Mouse (Mus musculus): ENCODE measurements around the gene Rap2c. TPM values are rescaled to one million over a fixed set of nuclear protein-coding genes. Genes with fewer than 3 reads are reported as not detected.

Rap2c gene
- polyA plus RNA-seq (2014; fragmentation: Nextera tagmentation; extraction: Ambion mirVana): 17.5 and 19.4 TPM in 2 replicates

GRCm38 (mm10) chrX:51017851-51018785 lies at the start of gene Rap2c:
Gene Rap2c (minus strand): TSS chrX:51018018.
- H3K27ac ChIP-seq (ENCODE audit: low read depth, low read length): peak within 1 kb of the TSS; percentile 90
- H3K4me1 ChIP-seq (ENCODE audit: control insufficient read depth, insufficient read depth, low read length): no peaks in the 10 kb centered on the region
- H3K4me3 ChIP-seq (ENCODE audit: low read depth, low read length): peak within 1 kb of the TSS; percentile 52
- H3K9ac ChIP-seq (ENCODE audit: low read length): peak within 1 kb of the TSS; percentile 90
- no peaks in the 10 kb centered on the region for H3K27me3 ChIP-seq (replicated peaks; ENCODE audit: control insufficient read depth, insufficient read depth, low read length)
- ATAC-seq (peak; percentile 84), DNase-seq (ENCODE audit: low spot score) (peak; percentile 75)
- WGBS: 42% methylated on average over 32 of the region's 92 CpGs
- 0 out of 2 replicates have a peak, but pooled peaks cover 8% of the 10 kb centered on the region for H3K36me3 ChIP-seq (ENCODE audit: control insufficient read depth, insufficient read depth, low read length)
- peak within 1 kb of the TSS; percentile 54 for H3K4me2 ChIP-seq (ENCODE audit: low read length)
- no peaks in the 10 kb centered on the region for H3K9me3 ChIP-seq (replicated peaks; ENCODE audit: control insufficient read depth, low read length)

DNA sequence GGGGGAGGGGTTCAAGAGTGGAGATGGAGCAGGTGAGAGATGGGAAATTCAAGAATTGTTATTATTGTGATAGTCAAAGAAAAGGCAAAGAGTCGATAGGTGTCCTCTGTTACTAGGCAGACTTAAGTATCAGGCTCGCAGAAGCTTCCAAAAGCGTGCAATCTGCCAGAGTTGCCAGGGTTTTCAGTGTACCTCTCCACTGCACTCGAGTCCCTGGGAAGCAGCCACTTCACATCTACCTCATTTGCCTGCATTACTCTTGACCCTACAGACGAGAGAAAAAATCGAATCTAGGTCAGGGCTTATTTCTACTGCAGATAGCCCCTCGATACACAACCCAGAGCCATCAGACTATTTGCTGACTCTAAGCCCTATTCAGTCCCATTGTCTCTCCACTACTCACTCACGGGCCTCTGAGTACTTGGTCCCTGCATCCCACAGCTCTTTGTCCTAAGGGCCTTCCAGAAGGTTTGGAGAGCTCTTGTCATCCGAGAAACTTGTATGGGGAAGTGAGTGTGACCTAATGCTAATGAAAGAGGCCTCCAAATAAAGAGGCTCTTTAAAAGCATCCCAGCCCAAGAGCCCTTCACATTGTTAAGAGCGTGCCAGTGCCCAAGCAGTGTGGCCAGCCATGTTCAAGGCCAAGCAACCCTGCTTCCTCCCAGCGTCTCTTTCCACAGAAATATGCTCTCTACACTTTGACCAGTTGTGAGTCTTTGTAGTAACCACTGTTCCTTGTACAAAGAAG lies 48.9 kb upstream of the Rap2c start:
- Histone ChIP-seq H3K27ac (ENCODE audit: low read depth, low read length) (no peak overlapping the region), H3K4me2 (ENCODE audit: low read length) (no peak overlapping the region), H3K4me1 (ENCODE audit: control insufficient read depth, insufficient read depth, low read length) (no peaks in the 10 kb centered on the region), H3K36me3 (ENCODE audit: control insufficient read depth, insufficient read depth, low read length) (no peaks in the 10 kb centered on the region), H3K9ac (ENCODE audit: low read length) (no peak overlapping the region), H3K27me3 (replicated peaks; ENCODE audit: control insufficient read depth, insufficient read depth, low read length) (no peaks in the 10 kb centered on the region), H3K4me3 (ENCODE audit: low read depth, low read length) (no peak overlapping the region), H3K9me3 (replicated peaks; ENCODE audit: control insufficient read depth, low read length) (no peaks in the 10 kb centered on the region)
- 71% methylated on average over 11 of the region's 11 CpGs for WGBS
- DNase-seq (ENCODE audit: low spot score) (peak; percentile 1), ATAC-seq (no peak)

DNA sequence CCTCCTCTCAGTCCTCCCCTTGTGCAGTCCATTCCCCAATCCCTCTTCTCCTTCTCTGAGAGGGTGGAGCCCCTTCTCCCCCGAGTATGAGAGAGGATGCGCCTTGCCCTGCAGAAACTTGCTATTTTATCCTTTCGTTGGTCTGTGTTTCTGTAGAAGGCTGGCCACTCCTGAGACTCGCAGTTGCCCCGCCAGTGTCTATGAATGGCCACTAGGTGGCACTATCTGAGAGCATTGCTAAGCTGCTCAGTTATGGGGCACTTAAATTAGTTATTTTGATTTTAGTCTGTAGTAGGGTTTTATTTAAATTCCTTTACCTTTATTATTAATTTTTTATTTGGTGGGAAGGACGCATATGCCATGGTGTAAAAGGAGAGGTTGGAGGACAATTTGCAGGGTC lies 48.0 kb upstream of the Rap2c start:
- peak; percentile 63 for ATAC-seq
- peak; percentile 68 for DNase-seq (ENCODE audit: low spot score)
- Histone ChIP-seq H3K9ac (ENCODE audit: low read length) (no peak overlapping the region), H3K4me1 (ENCODE audit: control insufficient read depth, insufficient read depth, low read length) (no peaks in the 10 kb centered on the region), H3K27ac (ENCODE audit: low read depth, low read length) (no peak overlapping the region), H3K9me3 (replicated peaks; ENCODE audit: control insufficient read depth, low read length) (no peaks in the 10 kb centered on the region), H3K27me3 (replicated peaks; ENCODE audit: control insufficient read depth, insufficient read depth, low read length) (no peaks in the 10 kb centered on the region), H3K4me2 (ENCODE audit: low read length) (no peak overlapping the region), H3K36me3 (ENCODE audit: control insufficient read depth, insufficient read depth, low read length) (no peaks in the 10 kb centered on the region), H3K4me3 (ENCODE audit: low read depth, low read length) (no peak overlapping the region)
- WGBS: 28% methylated on average over 6 of the region's 6 CpGs

GRCm38 (mm10) chrX:51065158-51065664 lies 47.4 kb upstream of the Rap2c start:
- WGBS: 62% methylated on average over 6 of the region's 6 CpGs
- no peaks in the 10 kb centered on the region for H3K27me3 ChIP-seq (replicated peaks; ENCODE audit: control insufficient read depth, insufficient read depth, low read length)
- no peak overlapping the region for H3K9ac ChIP-seq (ENCODE audit: low read length)
- H3K9me3 ChIP-seq (replicated peaks; ENCODE audit: control insufficient read depth, low read length): no peaks in the 10 kb centered on the region
- H3K4me1 ChIP-seq (ENCODE audit: control insufficient read depth, insufficient read depth, low read length): no peaks in the 10 kb centered on the region
- H3K4me2 ChIP-seq (ENCODE audit: low read length): no peak overlapping the region
- peak; percentile 2 for DNase-seq (ENCODE audit: low spot score)
- no peak overlapping the region for H3K4me3 ChIP-seq (ENCODE audit: low read depth, low read length)
- no peaks in the 10 kb centered on the region for H3K36me3 ChIP-seq (ENCODE audit: control insufficient read depth, insufficient read depth, low read length)
- no peak for ATAC-seq
- H3K27ac ChIP-seq (ENCODE audit: low read depth, low read length): no peak overlapping the region

GRCm38 (mm10) chrX:51060220-51060619 lies 42.4 kb upstream of the Rap2c start:
- no peak overlapping the region for H3K9ac ChIP-seq (ENCODE audit: low read length)
- H3K27ac ChIP-seq (ENCODE audit: low read depth, low read length): no peak overlapping the region
- H3K9me3 ChIP-seq (replicated peaks; ENCODE audit: control insufficient read depth, low read length): no peaks in the 10 kb centered on the region
- no peaks in the 10 kb centered on the region for H3K36me3 ChIP-seq (ENCODE audit: control insufficient read depth, insufficient read depth, low read length)
- 51% methylated on average over 4 of the region's 4 CpGs for WGBS
- no peak for ATAC-seq
- no peaks in the 10 kb centered on the region for H3K4me1 ChIP-seq (ENCODE audit: control insufficient read depth, insufficient read depth, low read length)
- no peaks in the 10 kb centered on the region for H3K27me3 ChIP-seq (replicated peaks; ENCODE audit: control insufficient read depth, insufficient read depth, low read length)
- DNase-seq (ENCODE audit: low spot score): no peak
- no peak overlapping the region for H3K4me3 ChIP-seq (ENCODE audit: low read depth, low read length)
- H3K4me2 ChIP-seq (ENCODE audit: low read length): no peak overlapping the region

- Histone ChIP-seq H3K36me3 (ENCODE audit: control insufficient read depth, insufficient read depth, low read length) (no peaks in the 10 kb centered on the region), H3K4me2 (ENCODE audit: low read length) (no peak overlapping the region), H3K27ac (ENCODE audit: low read depth, low read length) (no peak overlapping the region), H3K9ac (ENCODE audit: low read length) (no peak overlapping the region), H3K27me3 (replicated peaks; ENCODE audit: control insufficient read depth, insufficient read depth, low read length) (no peaks in the 10 kb centered on the region), H3K9me3 (replicated peaks; ENCODE audit: control insufficient read depth, low read length) (no peaks in the 10 kb centered on the region), H3K4me3 (ENCODE audit: low read depth, low read length) (no peak overlapping the region), H3K4me1 (ENCODE audit: control insufficient read depth, insufficient read depth, low read length) (no peaks in the 10 kb centered on the region)
- DNase-seq (ENCODE audit: low spot score) (no peak), ATAC-seq (no peak)
- WGBS: 81% methylated on average over 4 of the region's 4 CpGs
Observed at GRCm38 (mm10) chrX:51058741-51059140, 40.9 kb upstream of the Rap2c start.

DNA sequence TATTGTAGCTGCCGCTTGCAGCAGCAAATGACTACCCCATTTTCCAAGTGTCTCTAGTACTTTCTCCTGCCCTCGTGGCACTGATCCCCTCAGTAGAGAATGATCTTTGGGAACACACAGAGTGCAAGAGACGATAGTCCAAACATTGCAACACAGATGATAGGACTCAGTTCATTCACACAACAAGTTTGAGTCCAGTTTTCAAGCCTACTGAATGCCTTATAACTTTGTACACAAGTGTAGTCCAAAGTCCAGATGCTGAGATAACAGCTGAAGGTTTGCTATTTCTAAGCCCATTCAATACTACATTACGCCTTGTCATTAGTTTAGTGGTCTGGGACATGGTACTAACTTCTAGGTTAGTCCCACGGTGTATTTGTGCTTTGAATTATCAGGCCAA lies 40.5 kb upstream of the Rap2c start:
- DNase-seq (ENCODE audit: low spot score) (no peak), ATAC-seq (no peak)
- H3K9me3 ChIP-seq (replicated peaks; ENCODE audit: control insufficient read depth, low read length): no peaks in the 10 kb centered on the region
- H3K36me3 ChIP-seq (ENCODE audit: control insufficient read depth, insufficient read depth, low read length): no peaks in the 10 kb centered on the region
- H3K4me1 ChIP-seq (ENCODE audit: control insufficient read depth, insufficient read depth, low read length): no peaks in the 10 kb centered on the region
- H3K27ac ChIP-seq (ENCODE audit: low read depth, low read length): no peak overlapping the region
- 86% methylated on average over 5 of the region's 5 CpGs for WGBS
- H3K4me2 ChIP-seq (ENCODE audit: low read length): no peak overlapping the region
- no peaks in the 10 kb centered on the region for H3K27me3 ChIP-seq (replicated peaks; ENCODE audit: control insufficient read depth, insufficient read depth, low read length)
- no peak overlapping the region for H3K9ac ChIP-seq (ENCODE audit: low read length)
- H3K4me3 ChIP-seq (ENCODE audit: low read depth, low read length): no peak overlapping the region

DNA sequence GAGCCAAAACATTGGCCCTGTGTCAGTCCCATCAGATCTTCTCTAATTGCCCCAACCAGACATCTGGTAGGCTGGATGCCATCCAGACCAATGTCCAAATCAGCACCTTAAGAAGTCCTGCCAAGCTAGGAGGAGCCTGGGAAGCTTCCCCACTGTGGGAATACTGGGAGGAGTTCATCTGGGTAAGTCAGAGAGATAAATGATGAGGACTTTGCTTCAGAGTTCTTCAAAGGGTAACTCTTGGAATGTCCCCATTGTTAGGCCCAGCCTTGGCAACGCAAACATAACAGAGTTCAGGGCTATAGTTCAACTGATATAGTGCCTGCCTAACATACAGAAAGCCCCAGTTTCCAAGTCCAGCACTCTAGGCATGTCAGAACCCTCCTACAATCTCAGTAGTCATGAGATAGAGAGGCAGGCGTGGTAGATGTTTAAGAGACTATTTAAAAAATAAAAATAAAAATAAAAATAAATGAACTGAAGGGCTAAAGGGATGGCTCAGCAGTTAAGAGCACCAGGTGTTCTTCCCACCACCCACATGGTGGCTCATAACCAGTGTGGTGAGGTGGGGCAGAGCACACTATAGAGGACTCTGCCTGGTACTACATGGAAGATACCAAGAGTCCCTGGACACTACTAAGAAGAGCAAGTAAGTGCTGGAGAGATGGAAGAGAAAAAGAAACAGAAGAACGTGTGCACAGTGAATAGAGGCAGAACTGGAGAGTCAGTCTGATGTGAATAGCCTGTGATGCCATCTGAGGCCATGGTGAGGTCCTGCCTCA lies 34.1 kb upstream of the Rap2c start:
- Histone ChIP-seq H3K27me3 (replicated peaks; ENCODE audit: control insufficient read depth, insufficient read depth, low read length) (no peaks in the 10 kb centered on the region), H3K9me3 (replicated peaks; ENCODE audit: control insufficient read depth, low read length) (no peaks in the 10 kb centered on the region), H3K27ac (ENCODE audit: low read depth, low read length) (no peak overlapping the region), H3K4me2 (ENCODE audit: low read length) (no peak overlapping the region), H3K9ac (ENCODE audit: low read length) (no peak overlapping the region), H3K36me3 (ENCODE audit: control insufficient read depth, insufficient read depth, low read length) (no peaks in the 10 kb centered on the region), H3K4me3 (ENCODE audit: low read depth, low read length) (no peak overlapping the region), H3K4me1 (ENCODE audit: control insufficient read depth, insufficient read depth, low read length) (no peaks in the 10 kb centered on the region)
- ATAC-seq (no peak), DNase-seq (ENCODE audit: low spot score) (no peak)
- WGBS: 71% methylated on average over 3 of the region's 3 CpGs

All from forebrain, embryonic 14.5 days (tissue).